Mouse (Mus musculus) splenic B cell, adult 2 months (primary cell): ENCODE measurements around the gene Tnn.

Experiments used
- DNase-seq: peaks from one replicate; pipeline ENCODE4 v3.0.0-alpha.2; 2011; ENCODE audit warnings: low read depth, low spot score
- H3K27me3 ChIP-seq: 2 replicates; pipeline ENCODE4 v1.6.1; 2012; ENCODE audit warnings: mild to moderate bottlenecking, low read length, moderate library complexity, mixed read lengths; ENCODE audit not compliant: control insufficient read depth, poor library complexity, insufficient read depth, severe bottlenecking
- H3K36me3 ChIP-seq: 2 replicates; pipeline ENCODE4 v1.6.1; 2012; ENCODE audit warnings: mild to moderate bottlenecking, low read length, moderate library complexity, mixed read lengths; ENCODE audit not compliant: control insufficient read depth, poor library complexity, insufficient read depth, severe bottlenecking

The Tnn gene

GRCm38 (mm10) chr1:160153480-160153879, at the start of gene Tnn:
Gene Tnn (minus strand): TSS chr1:160153580.
- Histone ChIP-seq H3K27me3 (no peaks in the 10 kb centered on the region), H3K36me3 (no peaks in the 10 kb centered on the region)
- no peak for DNase-seq

GRCm38 (mm10) chr1:160195337-160195663, 41.9 kb upstream of the Tnn start:
- H3K27me3 ChIP-seq = no peaks in the 10 kb centered on the region
- peaks cover 3% of the 10 kb centered on the region; the same call in 1 of the 2 replicates for H3K36me3 ChIP-seq
- no peak for DNase-seq

GRCm38 (mm10) chr1:160194529-160195336, 41.4 kb upstream of the Tnn start, which contains the start of gene Mrps14:
Gene Mrps14 (plus strand): TSS chr1:160195215.
- Histone ChIP-seq H3K36me3 (peaks cover 2% of the 10 kb centered on the region; the same call in 1 of the 2 replicates), H3K27me3 (no peaks in the 10 kb centered on the region)
- DNase-seq = peak; percentile 100

GRCm38 (mm10) chr1:160184506-160184905, 31.1 kb upstream of the Tnn start:
- H3K36me3 ChIP-seq = no peaks in the 10 kb centered on the region
- peak; percentile 50 for DNase-seq
- no peaks in the 10 kb centered on the region for H3K27me3 ChIP-seq

GRCm38 (mm10) chr1:160181216-160181615, 27.8 kb upstream of the Tnn start:
- Histone ChIP-seq H3K27me3 (no peaks in the 10 kb centered on the region), H3K36me3 (no peaks in the 10 kb centered on the region)
- DNase-seq = no peak

- Histone ChIP-seq H3K36me3 (no peaks in the 10 kb centered on the region), H3K27me3 (no peaks in the 10 kb centered on the region)
- DNase-seq = no peak
These were observed 23.5 kb upstream of the Tnn start for GRCm38 (mm10) chr1:160176903-160177302.

- no peaks in the 10 kb centered on the region for H3K36me3 ChIP-seq
- DNase-seq = no peak
These were observed 13.2 kb upstream of the Tnn start for GRCm38 (mm10) chr1:160166600-160166999.

GRCm38 (mm10) chr1:160158190-160158589, 4.8 kb upstream of the Tnn start:
- Histone ChIP-seq H3K27me3 (no peaks in the 10 kb centered on the region), H3K36me3 (no peaks in the 10 kb centered on the region)
- DNase-seq = no peak

More at GRCm38 (mm10) chr1:160166600-160166999, 13.2 kb upstream of the Tnn start:
- no peaks in the 10 kb centered on the region for H3K27me3 ChIP-seq

- Histone ChIP-seq H3K36me3 (no peaks in the 10 kb centered on the region), H3K27me3 (no peaks in the 10 kb centered on the region)
- DNase-seq = no peak
These were observed 2.7 kb downstream of the Tnn start for GRCm38 (mm10) chr1:160150726-160151125.

- DNase-seq = no peak
- Histone ChIP-seq H3K36me3 (no peaks in the 10 kb centered on the region), H3K27me3 (no peaks in the 10 kb centered on the region)
These were observed 4.0 kb downstream of the Tnn start for GRCm38 (mm10) chr1:160149291-160149906.

GRCm38 (mm10) chr1:160147274-160147673, 6.1 kb downstream of the Tnn start:
- DNase-seq = no peak
- H3K27me3 ChIP-seq = no peaks in the 10 kb centered on the region
- no peaks in the 10 kb centered on the region for H3K36me3 ChIP-seq

GRCm38 (mm10) chr1:160145606-160146005, 7.8 kb downstream of the Tnn start:
- H3K36me3 ChIP-seq = no peaks in the 10 kb centered on the region
- no peak for DNase-seq
- no peaks in the 10 kb centered on the region for H3K27me3 ChIP-seq

GRCm38 (mm10) chr1:160144343-160144742, 9.0 kb downstream of the Tnn start:
- DNase-seq = no peak
- Histone ChIP-seq H3K27me3 (no peaks in the 10 kb centered on the region), H3K36me3 (no peaks in the 10 kb centered on the region)

- H3K36me3 ChIP-seq = no peaks in the 10 kb centered on the region
- no peak for DNase-seq
- H3K27me3 ChIP-seq = no peaks in the 10 kb centered on the region
These were observed 17.0 kb downstream of the Tnn start for GRCm38 (mm10) chr1:160136362-160136890.

GRCm38 (mm10) chr1:160133464-160134079, 19.8 kb downstream of the Tnn start:
- H3K36me3 ChIP-seq = no peaks in the 10 kb centered on the region
- DNase-seq = no peak
- no peaks in the 10 kb centered on the region for H3K27me3 ChIP-seq
